Mouse (Mus musculus): ENCODE measurements around the gene Tdrd7.

- no peak for TF ChIP-seq CTCF (conservative IDR thresholded peaks at IDR 0.05; ENCODE audit: low read length)
- TF ChIP-seq POU5F1 (IDR thresholded peaks at IDR 0.05; ENCODE audit: borderline replicate concordance, low read length): no peak
These were observed 33.4 kb downstream of the Tdrd7 start for GRCm38 (mm10) chr4:45998536-45998935.

All from E14TG2a.4 (cell line).